Mouse (Mus musculus) liver, postnatal 0 days (tissue): ENCODE measurements around the gene Acadvl.

ENCODE experiments used
- CTCF ChIP-seq: sonication (generic); IDR thresholded peaks from 2 replicates; pipeline ENCODE4 v1.5.1; 2016; ENCODE audit warnings: antibody characterized with exemption, low read depth
- EP300 ChIP-seq: IDR thresholded peaks from 2 replicates; pipeline ENCODE4 v1.6.1; 2016; ENCODE audit warnings: antibody characterized with exemption, low read depth, mild to moderate bottlenecking

DNA sequence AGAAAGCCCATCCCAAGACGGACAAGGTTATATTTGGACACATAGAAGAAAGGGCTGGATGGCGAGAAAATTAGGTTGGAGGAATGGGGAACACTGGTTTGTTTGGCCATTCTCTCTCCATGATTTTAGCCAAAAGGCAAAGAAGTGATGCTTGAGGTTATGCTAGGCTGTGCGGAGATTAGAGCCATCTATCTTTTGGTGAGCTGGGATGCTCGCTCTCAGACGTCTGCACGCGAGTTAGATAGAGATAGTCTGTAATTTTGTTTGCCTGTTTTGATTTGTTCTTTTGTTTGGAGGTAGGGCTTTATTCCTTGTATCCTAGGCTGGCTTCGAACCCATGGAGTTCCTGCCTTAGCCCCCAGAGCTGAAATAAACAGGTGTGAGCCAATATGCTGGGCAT is 14.1 kb downstream of the Acadvl start:
- no peak for TF ChIP-seq CTCF
- no peak for TF ChIP-seq EP300
